Mouse (Mus musculus) kidney, adult 2 months (tissue): ENCODE results near the gene Snx20. TPM values are rescaled to one million over a fixed set of nuclear protein-coding genes. Genes with fewer than 3 reads are reported as not detected.

Experiments used
- DNase-seq: peaks from one replicate; pipeline ENCODE4 v3.0.0; 2021
- H3K27ac ChIP-seq: fragments of 200-500 bp; 2 replicates; pipeline ENCODE4 v1.5.1; 2012; ENCODE audit warnings: low read depth, low read length, control low read depth, inconsistent platforms; ENCODE audit not compliant: insufficient read depth
- H3K27me3 ChIP-seq: fragments of 200-500 bp; replicated peaks from 2 replicates; pipeline ENCODE4 v1.6.1; 2012; ENCODE audit warnings: mild to moderate bottlenecking, moderate library complexity, low read length, inconsistent platforms; ENCODE audit not compliant: control insufficient read depth, insufficient read depth
- H3K36me3 ChIP-seq: fragments of 200-500 bp; 2 replicates; pipeline ENCODE4 v1.6.1; 2012; ENCODE audit warnings: mild to moderate bottlenecking, moderate library complexity, low read length, inconsistent platforms; ENCODE audit not compliant: control insufficient read depth, insufficient read depth
- H3K4me1 ChIP-seq: fragments of 200-500 bp; 2 replicates; pipeline ENCODE4 v1.6.1; 2011; ENCODE audit warnings: low read length; ENCODE audit not compliant: control insufficient read depth, insufficient read depth
- H3K4me3 ChIP-seq: fragments of 200-500 bp; 2 replicates; pipeline ENCODE4 v1.5.1; 2011; ENCODE audit warnings: mild to moderate bottlenecking, low read depth, low read length, control low read depth; ENCODE audit not compliant: insufficient read depth
- CTCF ChIP-seq: fragments of 200-500 bp; conservative IDR thresholded peaks from 2 replicates; pipeline ENCODE4 v1.5.1; 2011; ENCODE audit warnings: low read depth, mild to moderate bottlenecking, control low read depth, low read length, moderate library complexity, mixed read lengths; ENCODE audit not compliant: insufficient read depth, insufficient read length
- POLR2A ChIP-seq: fragments of 200-500 bp; IDR thresholded peaks from one replicate; pipeline ENCODE4 v1.6.1; 2011; ENCODE audit warnings: low read depth, low read length, control low read depth
- WGBS: fragments of 180-500 bp; shearing (Covaris S2); methylation state at CpG from one replicate; pipeline ENCODE4 v1.1.7; 2018; 5-methylcytosine and 5-hydroxymethylcytosine counted together
- polyA plus RNA-seq: library from polyadenylated mRNA; depleted of rRNA; stranded (reverse); fragments of >200 nt; gene quantifications from 2 replicates; pipeline ENCODE4 v1.2.3, GENCODE M21; 2012

The Snx20 gene
- polyA plus RNA-seq, 1 experiment, result 2.0 TPM

DNA sequence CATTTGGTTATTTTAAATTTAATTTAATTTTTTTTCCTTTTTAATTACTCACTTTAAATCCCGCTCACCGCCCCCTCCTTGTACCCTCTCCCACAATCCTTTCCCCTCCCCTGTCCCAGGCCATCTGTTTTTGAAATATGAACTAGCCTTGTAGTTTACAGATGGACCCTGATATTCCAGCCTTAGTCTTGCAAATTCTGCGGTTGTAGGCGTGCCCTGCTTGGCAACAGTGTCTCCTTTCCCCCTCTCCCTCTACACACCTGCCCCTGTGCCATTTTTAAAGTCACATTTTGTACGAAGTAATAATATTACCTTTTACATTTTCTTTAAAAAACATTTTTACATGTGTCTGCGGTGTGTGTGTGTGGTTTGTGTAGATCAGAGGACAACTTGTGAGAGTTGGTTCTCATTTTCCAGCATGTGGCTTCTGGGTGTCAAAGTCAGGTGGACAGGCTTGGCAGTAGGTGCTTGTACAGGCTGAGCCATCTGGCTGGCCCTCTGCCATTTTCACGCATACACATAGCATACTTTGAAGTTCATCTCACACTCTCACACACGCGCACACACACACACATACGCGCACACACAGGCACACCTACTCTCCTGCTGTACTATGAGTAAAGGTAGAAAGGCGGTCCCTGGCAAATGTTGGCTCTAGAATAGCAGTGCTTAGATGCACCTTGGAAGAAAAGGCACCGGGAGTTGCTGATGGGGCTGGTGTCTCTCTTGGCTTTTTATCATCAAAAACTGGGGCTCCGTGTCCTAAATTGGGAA is 7.7 kb downstream of the Snx20 start:
- no peak overlapping the region for H3K27ac ChIP-seq
- H3K36me3 ChIP-seq, result no peaks in the 10 kb centered on the region
- H3K4me3 ChIP-seq, result no peak overlapping the region
- 78% methylated on average over 14 of the region's 14 CpGs for WGBS
- DNase-seq, result no peak
- no peaks in the 10 kb centered on the region for H3K27me3 ChIP-seq
- TF ChIP-seq POLR2A, result no peak
- no peak for TF ChIP-seq CTCF
- H3K4me1 ChIP-seq, result 0 out of 2 replicates have a peak, but pooled peaks cover 7% of the 10 kb centered on the region

DNA sequence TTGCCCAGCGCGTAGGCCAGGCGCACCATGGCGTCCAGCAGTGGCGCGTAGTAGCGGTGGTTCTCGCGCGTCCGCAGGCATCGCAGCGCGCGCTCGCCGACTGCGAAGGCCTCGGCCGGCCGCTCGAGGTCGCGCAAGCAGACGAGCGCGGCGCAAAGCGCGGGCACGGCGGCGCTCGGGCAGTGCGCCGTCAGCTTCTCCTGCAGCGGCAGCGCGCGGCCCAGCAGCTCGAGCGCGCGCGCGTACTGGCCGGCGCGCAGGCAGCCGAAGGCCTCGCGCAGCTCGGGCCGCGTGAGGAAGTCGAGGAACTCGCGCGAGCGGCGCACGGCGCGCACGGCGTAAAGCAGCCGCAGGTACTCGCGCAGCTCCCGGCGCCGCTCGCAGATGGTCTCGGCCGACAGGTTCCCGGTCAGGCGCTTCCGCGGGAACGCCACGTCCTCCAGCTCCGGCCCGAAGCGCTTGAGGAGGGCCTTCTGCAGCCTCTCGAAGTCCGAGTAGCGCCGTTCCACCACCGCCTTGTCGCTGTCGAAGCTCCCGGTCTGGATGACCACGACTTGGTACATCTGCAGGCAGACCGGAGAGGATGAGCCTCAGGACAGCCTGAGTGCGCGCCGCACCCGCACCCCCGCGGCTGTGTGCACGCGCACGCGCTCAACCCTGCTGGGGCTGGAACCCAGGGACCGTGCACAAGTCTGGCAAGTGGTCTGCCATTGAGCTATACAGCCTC is 8.5 kb downstream of the Snx20 start:
- peak; percentile 80 for DNase-seq
- H3K4me1 ChIP-seq, result 0 out of 2 replicates have a peak, but pooled peaks cover 7% of the 10 kb centered on the region
- TF ChIP-seq POLR2A (peak; percentile 29), CTCF (no peak)
- peak overlapping the region; percentile 54 for H3K4me3 ChIP-seq
- 10% methylated on average over 105 of the region's 105 CpGs for WGBS
- no peaks in the 10 kb centered on the region for H3K36me3 ChIP-seq
- no peaks in the 10 kb centered on the region for H3K27me3 ChIP-seq
- H3K27ac ChIP-seq, result peak overlapping the region; percentile 50

DNA sequence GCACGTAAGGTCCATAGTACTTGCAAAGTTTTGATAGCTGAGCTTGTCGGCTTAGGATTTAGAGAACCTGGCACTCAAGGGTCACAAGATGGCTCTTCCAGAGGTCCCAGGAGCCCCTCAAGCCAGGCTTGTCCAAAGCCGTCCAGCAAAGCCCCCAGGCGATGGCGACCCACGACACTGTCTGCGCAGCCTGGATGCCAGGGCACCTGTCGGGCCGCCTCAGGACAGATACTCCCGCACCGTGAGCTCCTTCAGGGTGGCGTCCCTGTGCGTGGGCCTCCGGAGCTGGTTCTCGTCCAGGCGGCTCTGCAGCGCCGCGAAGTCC is 9.0 kb downstream of the Snx20 start:
- no peak overlapping the region for H3K27ac ChIP-seq
- 15% methylated on average over 19 of the region's 19 CpGs for WGBS
- no peak for TF ChIP-seq CTCF
- no peak for TF ChIP-seq POLR2A
- H3K36me3 ChIP-seq, result no peaks in the 10 kb centered on the region
- H3K4me3 ChIP-seq, result peak overlapping the region; percentile 54
- 0 out of 2 replicates have a peak, but pooled peaks cover 7% of the 10 kb centered on the region for H3K4me1 ChIP-seq
- H3K27me3 ChIP-seq, result no peaks in the 10 kb centered on the region
- DNase-seq, result no peak

DNA sequence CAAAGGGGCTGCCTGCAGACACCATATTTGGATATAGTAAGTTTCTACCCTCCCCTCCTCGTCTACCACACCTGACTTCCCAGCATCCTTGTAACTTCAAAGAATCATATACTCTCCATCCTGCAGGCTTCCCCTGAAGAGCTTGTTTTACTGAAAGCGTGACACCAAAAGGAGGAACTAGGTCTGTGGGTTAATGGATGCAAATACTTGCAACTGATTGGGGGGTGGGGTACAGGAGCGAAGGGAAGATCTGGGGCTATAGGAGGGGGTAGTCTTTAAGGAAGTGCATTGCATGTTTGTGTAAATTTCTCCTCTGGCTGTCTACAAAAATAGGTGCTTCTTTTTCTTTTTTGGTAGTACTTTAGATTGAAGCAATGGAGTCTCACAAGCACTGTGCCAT is 9.5 kb downstream of the Snx20 start:
- 90% methylated on average over 3 of the region's 3 CpGs for WGBS
- no peak overlapping the region for H3K27ac ChIP-seq
- DNase-seq, result no peak
- TF ChIP-seq POLR2A (no peak), CTCF (no peak)
- H3K36me3 ChIP-seq, result no peaks in the 10 kb centered on the region
- H3K4me1 ChIP-seq, result 0 out of 2 replicates have a peak, but pooled peaks cover 5% of the 10 kb centered on the region
- H3K4me3 ChIP-seq, result no peak overlapping the region
- H3K27me3 ChIP-seq, result no peaks in the 10 kb centered on the region

DNA sequence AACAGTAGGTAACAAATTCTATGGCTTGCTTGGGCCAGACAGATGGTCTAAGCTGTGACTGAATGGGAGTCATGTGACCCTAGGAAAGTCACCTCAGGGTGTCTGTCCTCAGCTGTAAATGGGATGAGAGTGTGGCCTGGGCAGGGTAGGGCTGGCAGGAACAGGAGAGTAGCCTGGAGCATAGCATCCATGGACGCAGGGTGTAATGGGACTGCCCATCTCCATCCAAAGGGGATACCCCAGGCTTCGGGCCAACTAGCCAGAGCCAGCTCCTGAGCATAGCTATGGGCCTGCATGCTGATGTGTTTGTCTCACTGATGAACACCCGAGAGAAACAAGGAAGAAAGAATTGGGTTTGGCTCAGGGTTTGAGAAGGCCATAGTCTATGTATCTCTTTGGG is 11.7 kb downstream of the Snx20 start:
- WGBS, result 89% methylated on average over 3 of the region's 3 CpGs
- Histone ChIP-seq H3K4me3 (no peak overlapping the region), H3K4me1 (0 out of 2 replicates have a peak, but pooled peaks cover 3% of the 10 kb centered on the region), H3K36me3 (no peaks in the 10 kb centered on the region), H3K27me3 (no peaks in the 10 kb centered on the region), H3K27ac (no peak overlapping the region)
- DNase-seq, result no peak
- TF ChIP-seq POLR2A (no peak), CTCF (no peak)

DNA sequence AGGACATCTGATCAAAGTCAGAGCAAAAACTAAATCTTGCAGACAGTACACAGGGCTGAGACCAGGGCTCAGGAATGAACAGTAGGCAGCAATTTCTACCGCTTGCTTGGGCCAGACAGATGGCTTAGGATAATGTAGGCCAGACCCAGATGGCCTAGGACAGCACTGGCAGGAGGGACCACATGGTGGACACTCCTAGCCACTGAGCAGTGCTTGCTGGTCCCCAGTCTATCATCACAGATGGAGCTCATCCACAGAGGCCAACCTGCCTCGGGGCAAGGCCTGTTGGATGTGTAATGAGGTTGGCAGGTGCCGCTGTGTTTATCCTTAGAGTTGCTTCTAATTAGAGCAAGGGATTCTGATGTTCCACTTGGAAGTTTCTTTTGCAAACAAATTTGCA is 12.6 kb downstream of the Snx20 start:
- Histone ChIP-seq H3K36me3 (no peaks in the 10 kb centered on the region), H3K4me1 (0 out of 2 replicates have a peak, but pooled peaks cover 3% of the 10 kb centered on the region), H3K4me3 (no peak overlapping the region), H3K27ac (no peak overlapping the region), H3K27me3 (no peaks in the 10 kb centered on the region)
- TF ChIP-seq CTCF (no peak), POLR2A (no peak)
- DNase-seq, result no peak
- WGBS, result 75% methylated on average over 3 of the region's 3 CpGs

DNA sequence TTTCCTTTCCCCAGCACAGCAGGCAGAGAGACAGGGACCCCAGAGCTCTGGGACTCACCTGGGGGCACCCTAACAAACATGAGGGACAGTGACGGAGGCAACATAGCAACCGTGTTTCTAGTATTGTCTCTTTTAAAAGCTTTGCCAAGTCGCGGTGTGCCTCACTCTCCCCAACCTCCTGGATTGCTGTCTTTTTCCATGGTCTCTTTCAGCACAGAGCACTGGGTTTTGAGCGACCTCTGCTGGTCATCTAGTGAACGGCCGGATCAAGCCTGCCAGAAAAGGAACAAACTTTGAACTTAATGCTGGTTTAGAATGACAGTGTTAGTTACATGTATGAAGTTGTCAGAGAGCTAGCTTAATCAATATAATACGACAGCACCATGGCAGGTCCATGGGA is 14.5 kb downstream of the Snx20 start:
- Histone ChIP-seq H3K27me3 (no peaks in the 10 kb centered on the region), H3K27ac (no peak overlapping the region), H3K4me1 (no peaks in the 10 kb centered on the region), H3K4me3 (no peak overlapping the region), H3K36me3 (no peaks in the 10 kb centered on the region)
- peak; percentile 94 for TF ChIP-seq CTCF
- TF ChIP-seq POLR2A, result no peak
- peak; percentile 76 for DNase-seq
- WGBS, result 1% methylated on average over 8 of the region's 8 CpGs

DNA sequence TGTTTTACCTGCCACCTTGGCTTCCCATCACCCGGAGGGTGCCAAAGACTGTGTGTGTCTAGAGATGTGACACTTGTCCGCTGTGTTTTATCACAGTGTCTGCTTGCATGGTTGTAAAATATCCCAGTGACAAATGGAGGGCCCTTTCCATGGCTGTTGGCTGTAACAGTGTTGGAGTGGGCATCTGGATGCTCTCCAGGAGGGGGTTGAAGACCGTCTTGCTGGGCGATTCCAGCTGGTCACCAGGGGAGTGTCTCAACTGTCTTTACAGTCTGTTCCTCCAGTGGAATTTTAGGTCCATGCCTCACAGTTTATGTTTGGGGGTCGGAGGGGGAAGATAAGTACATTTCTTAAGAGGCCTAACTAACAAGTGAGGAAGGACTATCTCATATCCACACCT is 15.0 kb downstream of the Snx20 start:
- H3K27me3 ChIP-seq, result no peaks in the 10 kb centered on the region
- H3K4me1 ChIP-seq, result no peaks in the 10 kb centered on the region
- no peak overlapping the region for H3K27ac ChIP-seq
- 53% methylated on average over 5 of the region's 5 CpGs for WGBS
- H3K4me3 ChIP-seq, result no peak overlapping the region
- H3K36me3 ChIP-seq, result no peaks in the 10 kb centered on the region
- TF ChIP-seq POLR2A (no peak), CTCF (no peak)
- DNase-seq, result no peak
